Mouse (Mus musculus) leukemia stem cell, adult 10-12 weeks (primary cell): ENCODE results near the gene Olfr243. TPM values are rescaled to one million over a fixed set of nuclear protein-coding genes. Genes with fewer than 3 reads are reported as not detected.

ENCODE experiments used
- polyA plus RNA-seq: library from polyadenylated mRNA; stranded (reverse); fragments of >175 nt; gene quantifications from 2 replicates; pipeline ENCODE4 v1.2.3, GENCODE M21; 2012; ENCODE audit warnings: low replicate concordance

Gene Olfr243
- not detected in 2 replicates for polyA plus RNA-seq

DNA sequence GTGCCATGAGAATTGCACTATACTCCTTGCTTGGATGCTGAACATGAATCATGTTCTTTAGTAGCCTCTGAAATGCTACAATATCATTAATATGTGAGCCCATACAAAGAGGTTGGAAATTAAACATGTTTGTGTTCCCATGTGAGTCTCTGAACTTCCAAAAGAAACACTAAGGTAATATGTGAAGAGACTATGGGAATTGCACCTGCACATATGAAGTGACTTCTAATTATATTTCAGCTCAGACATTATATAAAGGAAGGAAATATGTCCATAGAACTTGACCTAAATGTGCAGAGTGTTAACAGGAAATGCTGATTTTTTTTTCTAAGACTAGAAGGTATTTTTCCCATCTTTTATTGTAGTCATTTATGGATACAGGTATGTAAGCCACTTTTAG is at the start of gene Olfr243:
TSS of gene Olfr243 (plus strand) at position 301 of the 400 bp plus-strand sequence.

GRCm38 (mm10) chr7:103671091-103671490 is 43.4 kb upstream of the Olfr243 start, which contains the start of gene Olfr624:
Olfr624 (minus strand) TSS chr7:103671191.

GRCm38 (mm10) chr7:103682420-103682819 is 32.1 kb upstream of the Olfr243 start, which contains the start of gene Olfr625-ps1:
Olfr625-ps1 (plus strand) TSS chr7:103682720.

GRCm38 (mm10) chr7:103730074-103730473 is 15.6 kb downstream of the Olfr243 start, which contains the start of gene Olfr628:
Olfr628 (plus strand) TSS chr7:103730374.

DNA sequence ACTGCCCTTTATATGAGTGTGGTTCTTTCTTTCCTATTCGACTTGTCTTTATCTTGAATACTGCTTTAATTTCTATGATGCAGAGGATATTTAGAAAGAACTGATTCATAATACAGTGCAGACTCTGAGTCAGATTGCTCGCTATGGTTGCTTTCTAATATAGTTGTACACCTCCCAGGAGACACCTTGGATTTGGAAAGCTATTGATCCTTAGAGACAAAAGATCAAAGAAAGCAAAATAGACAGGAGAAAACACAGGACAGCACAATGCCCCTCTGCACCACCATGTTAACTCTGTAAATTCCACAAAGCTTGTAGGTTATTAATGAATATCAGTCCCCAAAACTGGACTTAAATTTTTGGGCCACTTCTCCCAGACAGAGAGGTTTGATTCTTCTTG is 30.4 kb downstream of the Olfr243 start, which contains the start of gene Olfr629:
TSS of gene Olfr629 (minus strand) at position 101 of the 400 bp plus-strand sequence.

GRCm38 (mm10) chr7:103757233-103757632 is 42.8 kb downstream of the Olfr243 start, which contains the start of gene Olfr630:
Olfr630 (minus strand) TSS chr7:103757333.

Other genes starting within 250 kb of the Olfr243 start
- not detected in 2 replicates for gene Olfr608, start 244.8 kb upstream of the Olfr243 start, polyA plus RNA-seq
- gene Olfr609, start 216.6 kb upstream of the Olfr243 start, polyA plus RNA-seq, result not detected in 2 replicates
- gene Olfr610, start 202.5 kb upstream of the Olfr243 start, polyA plus RNA-seq, result not detected in 2 replicates
- gene Olfr611, start 193.8 kb upstream of the Olfr243 start, polyA plus RNA-seq, result not detected in 2 replicates
- not detected in 2 replicates for gene Olfr612, start 172.0 kb upstream of the Olfr243 start, polyA plus RNA-seq
- not detected in 2 replicates for gene Olfr613, start 166.6 kb upstream of the Olfr243 start, polyA plus RNA-seq
- gene Olfr615, start 158.6 kb upstream of the Olfr243 start, polyA plus RNA-seq, result not detected in 2 replicates
- gene Olfr616, start 145.5 kb upstream of the Olfr243 start, polyA plus RNA-seq, result not detected in 2 replicates
- gene Olfr617, start 141.6 kb upstream of the Olfr243 start, polyA plus RNA-seq, result not detected in 2 replicates
- not detected in 2 replicates for gene Olfr618, start 124.6 kb upstream of the Olfr243 start, polyA plus RNA-seq
- gene Olfr619, start 114.1 kb upstream of the Olfr243 start, polyA plus RNA-seq, result not detected in 2 replicates
- gene Olfr620, start 102.1 kb upstream of the Olfr243 start, polyA plus RNA-seq, result not detected in 2 replicates
- gene Olfr622, start 72.0 kb upstream of the Olfr243 start, polyA plus RNA-seq, result not detected in 2 replicates
- gene Olfr623, start 51.0 kb upstream of the Olfr243 start, polyA plus RNA-seq, result not detected in 2 replicates
- gene Olfr624, start 43.5 kb upstream of the Olfr243 start, polyA plus RNA-seq, result not detected in 2 replicates
- not detected in 2 replicates for gene Olfr625-ps1, start 32.0 kb upstream of the Olfr243 start, polyA plus RNA-seq
- gene Olfr628, start 15.7 kb downstream of the Olfr243 start, polyA plus RNA-seq, result not detected in 2 replicates
- gene Olfr629, start 30.3 kb downstream of the Olfr243 start, polyA plus RNA-seq, result not detected in 2 replicates
- gene Olfr630, start 42.7 kb downstream of the Olfr243 start, polyA plus RNA-seq, result not detected in 2 replicates
- gene Olfr69, start 56.9 kb downstream of the Olfr243 start, polyA plus RNA-seq, result not detected in 2 replicates
- not detected in 2 replicates for gene Olfr68, start 65.0 kb downstream of the Olfr243 start, polyA plus RNA-seq
- not detected in 2 replicates for gene Olfr67, start 77.2 kb downstream of the Olfr243 start, polyA plus RNA-seq
- 68.2 and 1,476 TPM in 2 replicates for gene Hbb-bt, start 99.3 kb downstream of the Olfr243 start, polyA plus RNA-seq
- gene Hbb-bs, start 113.4 kb downstream of the Olfr243 start, polyA plus RNA-seq, result 16,372 and 30,425 TPM in 2 replicates
- gene Hbb-bh2, start 125.8 kb downstream of the Olfr243 start, polyA plus RNA-seq, result not detected in 2 replicates
- not detected in 2 replicates for gene Hbb-bh1, start 128.5 kb downstream of the Olfr243 start, polyA plus RNA-seq
- gene Hbb-y, start 138.5 kb downstream of the Olfr243 start, polyA plus RNA-seq, result not detected in 2 replicates
- gene Olfr66, start 171.6 kb downstream of the Olfr243 start, polyA plus RNA-seq, result not detected in 2 replicates
- not detected in 2 replicates for gene Olfr64, start 179.8 kb downstream of the Olfr243 start, polyA plus RNA-seq
- not detected in 2 replicates for gene Olfr65, start 188.8 kb downstream of the Olfr243 start, polyA plus RNA-seq
- gene Olfr631, start 214.2 kb downstream of the Olfr243 start, polyA plus RNA-seq, result 0.38 TPM in 1 of 2 replicates, not detected in the other
- gene Olfr632, start 219.7 kb downstream of the Olfr243 start, polyA plus RNA-seq, result not detected in 2 replicates
- gene Olfr633, start 229.8 kb downstream of the Olfr243 start, polyA plus RNA-seq, result not detected in 2 replicates